Mouse (Mus musculus): ENCODE results near the gene Olfr1466.

The Olfr1466 gene

DNA sequence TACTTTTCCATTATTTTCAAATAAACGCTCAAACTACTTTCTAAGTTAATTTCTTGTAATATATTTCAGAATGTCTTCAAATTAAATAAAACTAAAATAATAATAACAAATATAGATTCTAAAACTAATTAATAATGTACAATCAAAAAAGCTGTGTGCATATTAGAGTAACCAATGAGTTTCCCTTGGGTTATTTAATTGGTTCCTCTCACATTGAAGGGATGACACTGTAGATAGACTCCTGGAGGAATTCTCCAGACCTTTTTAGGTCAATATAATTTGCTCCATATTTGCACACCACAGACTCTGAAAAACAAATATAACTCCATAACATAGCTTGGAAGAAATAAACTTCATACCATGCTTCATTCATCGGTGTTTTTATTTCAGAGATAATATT, at the start of gene Olfr1466:
Olfr1466 (plus strand) TSS at position 301 of the 400 bp plus-strand sequence.
- DNase-seq: no peak

DNA sequence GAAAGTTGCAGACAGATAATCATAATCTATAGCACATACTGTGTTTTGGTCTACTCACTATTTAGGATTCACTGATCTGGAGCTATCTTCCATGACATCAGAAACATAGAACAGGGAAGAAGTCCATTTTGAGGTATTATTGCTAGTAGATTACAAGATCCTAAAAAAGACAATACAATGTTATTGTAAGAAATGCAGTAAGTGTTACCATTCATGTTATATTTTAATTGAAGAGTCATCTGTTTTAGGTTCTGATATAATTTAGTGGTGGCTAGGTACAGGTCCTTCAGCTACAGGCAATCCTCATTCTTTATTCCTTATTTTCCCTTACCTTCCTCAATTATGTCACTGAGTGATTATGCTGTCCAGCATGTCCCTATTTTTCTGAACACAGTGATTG, 23.2 kb upstream of the Olfr1466 start, which contains the start of gene Olfr1465:
Olfr1465 (minus strand) TSS at position 101 of the 400 bp plus-strand sequence.
- no peak for DNase-seq

- no peak for DNase-seq
Observed at GRCm38 (mm10) chr19:13361936-13362335, 23.3 kb downstream of the Olfr1466 start, which contains the start of gene Olfr1467. TSS of gene Olfr1467 (plus strand) at chr19:13362236.

All from kidney, postnatal 25 days (tissue).